Mouse (Mus musculus): ENCODE data around the gene Miga1.

GRCm38 (mm10) chr3:152339862-152340557 lies at the start of gene Miga1:
- TF ChIP-seq CTCF (IDR thresholded peaks at IDR 0.05; ENCODE audit: low read depth, low read length): no peak
- TF ChIP-seq GATA2 (IDR thresholded peaks at IDR 0.05; ENCODE audit: borderline replicate concordance, low read depth, low read length): no peak
- TF ChIP-seq GATA1 (IDR thresholded peaks at IDR 0.05; ENCODE audit: borderline replicate concordance, low read length): no peak
- TF ChIP-seq TAL1 (conservative IDR thresholded peaks at IDR 0.05; ENCODE audit: low read depth, low read length): no peak

Data from G1E (cell line).